Mouse (Mus musculus): Measurements from ENCODE around the gene Adamtsl3.

Adamtsl3 gene

DNA sequence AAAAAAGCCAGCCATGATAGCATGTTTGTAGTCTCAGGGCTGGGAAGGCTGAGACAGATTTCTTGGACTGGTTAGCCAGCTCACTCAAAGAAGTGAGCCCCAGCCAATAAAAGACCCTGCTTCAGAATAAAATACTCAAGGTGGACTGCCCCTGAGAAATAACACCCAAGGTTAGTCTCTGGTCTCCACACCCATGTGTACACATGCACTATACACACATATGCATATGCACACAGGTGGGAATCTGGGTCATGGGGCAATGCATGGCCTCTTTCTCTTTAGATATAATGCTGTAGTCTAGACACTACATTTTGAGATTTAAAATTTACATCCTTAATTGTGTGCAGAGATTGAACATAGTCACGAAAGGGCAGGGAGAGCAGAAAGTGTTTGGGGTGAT lies 88.8 kb downstream of the Adamtsl3 start:
- no peak for DNase-seq

DNA sequence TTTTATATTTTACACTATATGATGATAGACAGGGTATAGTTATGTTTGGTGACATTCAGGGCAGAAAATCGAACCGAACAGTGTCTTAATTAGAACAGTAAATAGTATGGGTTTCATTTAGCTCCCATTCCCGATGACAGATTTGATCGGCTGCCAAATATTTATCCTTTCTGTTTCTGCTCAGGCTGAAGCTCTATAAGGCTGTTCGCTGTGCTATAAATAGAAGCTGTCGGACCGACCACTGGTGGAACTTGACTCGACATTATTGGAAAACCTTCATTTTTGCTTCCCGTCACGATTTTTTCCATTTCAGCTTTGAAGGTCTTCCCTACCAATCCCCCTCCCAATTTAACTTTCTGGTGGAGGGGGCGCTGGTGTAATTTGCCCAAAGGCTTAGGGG lies 89.9 kb downstream of the Adamtsl3 start:
- DNase-seq = no peak

GRCm38 (mm10) chr7:82429447-82429846 lies 94.0 kb downstream of the Adamtsl3 start:
- no peak for DNase-seq

DNA sequence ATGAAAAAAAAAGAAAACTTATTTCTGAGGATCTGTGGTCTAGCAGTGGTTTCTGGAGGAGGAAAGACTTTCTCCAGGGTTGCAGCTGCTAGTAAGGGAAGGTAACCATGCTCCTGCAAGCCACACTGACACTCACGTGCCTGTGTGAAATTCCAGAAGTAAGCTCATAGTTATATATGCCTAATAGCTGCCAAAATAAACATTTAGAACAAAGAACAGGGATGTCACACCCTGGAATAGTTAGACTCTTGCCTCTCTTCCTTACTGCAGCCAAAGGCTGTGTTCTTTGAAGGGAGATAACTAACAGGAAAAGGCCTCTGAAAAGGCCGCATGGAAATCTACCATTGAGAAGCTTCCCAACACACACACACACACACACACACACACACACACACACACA lies 96.1 kb downstream of the Adamtsl3 start:
- DNase-seq = no peak

DNA sequence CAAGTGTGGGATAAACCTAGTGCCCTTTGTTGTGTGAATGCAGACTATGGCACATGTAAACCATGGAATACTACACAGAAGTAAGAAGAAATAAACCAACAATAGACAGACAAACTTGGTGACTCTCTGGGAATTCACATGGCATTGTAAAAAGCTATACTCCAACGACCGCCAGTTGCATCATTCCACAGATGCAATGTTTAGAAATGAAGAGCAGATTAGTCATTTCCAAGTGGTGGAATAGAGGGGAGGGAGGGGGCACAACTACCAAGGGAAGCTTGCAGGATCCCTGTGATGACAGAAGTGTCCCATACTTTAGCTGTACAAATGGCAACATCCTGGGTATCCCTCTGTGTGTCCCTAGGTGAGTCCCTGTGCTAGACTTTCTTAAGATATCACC lies 97.7 kb downstream of the Adamtsl3 start:
- no peak for DNase-seq

GRCm38 (mm10) chr7:82458376-82458775 lies 122.9 kb downstream of the Adamtsl3 start:
- DNase-seq = no peak

- DNase-seq = no peak
These were observed 127.5 kb downstream of the Adamtsl3 start for GRCm38 (mm10) chr7:82462921-82463523.

- no peak for DNase-seq
These were observed 128.9 kb downstream of the Adamtsl3 start for GRCm38 (mm10) chr7:82464364-82464763.

DNA sequence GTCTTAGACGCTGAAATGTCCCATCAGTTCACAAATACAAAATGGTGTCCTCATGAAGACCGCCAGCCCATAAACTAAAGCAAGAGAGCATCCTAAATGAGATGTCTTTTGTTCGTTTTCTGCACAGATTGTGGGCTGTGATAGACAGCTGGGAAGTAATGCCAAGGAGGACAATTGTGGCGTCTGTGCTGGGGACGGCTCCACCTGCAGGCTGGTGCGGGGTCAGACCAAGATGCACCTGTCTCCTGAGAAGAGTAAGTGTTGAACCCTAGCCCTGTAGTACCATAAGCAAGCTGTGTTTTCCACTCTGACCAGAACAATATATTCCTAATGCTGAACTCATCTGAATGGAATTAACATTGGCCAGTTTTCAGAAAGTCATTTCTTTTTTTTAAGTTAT lies 129.9 kb downstream of the Adamtsl3 start:
- DNase-seq = no peak

- DNase-seq = no peak
These were observed 141.1 kb downstream of the Adamtsl3 start for GRCm38 (mm10) chr7:82476441-82477221.

GRCm38 (mm10) chr7:82478461-82478860 lies 143.0 kb downstream of the Adamtsl3 start:
- no peak for DNase-seq

DNA sequence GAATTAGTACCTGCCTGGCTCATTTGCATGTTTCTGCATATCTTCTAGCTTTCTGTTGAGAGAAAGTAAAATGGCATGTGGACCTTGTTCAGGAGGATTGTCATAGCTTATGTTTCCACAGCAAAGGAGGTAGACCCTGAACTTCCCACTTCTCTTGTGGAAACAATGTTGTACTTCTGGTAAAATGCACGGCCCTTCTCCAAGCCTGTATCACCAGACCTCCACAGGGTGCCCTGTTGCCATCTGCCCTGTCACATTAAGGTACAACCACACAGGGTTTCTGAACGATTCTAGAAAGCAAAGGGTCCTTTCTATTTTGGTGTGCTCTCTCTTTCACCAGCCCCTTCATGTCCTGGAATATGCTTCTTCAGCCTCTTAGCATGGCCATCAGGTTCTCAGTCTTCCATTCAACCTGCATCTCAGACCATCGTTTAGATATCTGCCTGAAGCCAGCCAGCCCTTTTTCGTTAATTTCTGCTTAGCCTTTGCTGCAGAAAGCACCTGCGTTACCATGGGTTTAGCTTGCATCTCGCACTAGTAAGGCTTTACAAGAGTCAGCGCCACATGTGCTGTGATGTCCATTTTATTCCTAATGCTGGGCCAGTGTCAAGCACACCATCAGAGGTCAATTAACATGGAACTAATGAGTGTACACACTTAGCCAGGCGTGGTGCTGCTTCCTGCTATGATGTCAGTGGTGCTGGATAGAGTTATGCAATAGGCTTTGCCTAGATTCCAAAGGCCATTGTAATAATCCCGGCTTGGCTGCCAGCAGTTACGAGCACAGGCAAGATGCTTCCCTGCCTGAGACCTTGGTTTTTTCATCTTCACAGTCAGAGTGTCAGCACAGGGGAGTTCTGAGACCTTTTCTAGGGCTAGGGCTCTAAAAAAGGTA lies 143.6 kb downstream of the Adamtsl3 start:
- peak; percentile 36 for DNase-seq

- no peak for DNase-seq
These were observed 147.9 kb downstream of the Adamtsl3 start for GRCm38 (mm10) chr7:82483426-82483825.

DNA sequence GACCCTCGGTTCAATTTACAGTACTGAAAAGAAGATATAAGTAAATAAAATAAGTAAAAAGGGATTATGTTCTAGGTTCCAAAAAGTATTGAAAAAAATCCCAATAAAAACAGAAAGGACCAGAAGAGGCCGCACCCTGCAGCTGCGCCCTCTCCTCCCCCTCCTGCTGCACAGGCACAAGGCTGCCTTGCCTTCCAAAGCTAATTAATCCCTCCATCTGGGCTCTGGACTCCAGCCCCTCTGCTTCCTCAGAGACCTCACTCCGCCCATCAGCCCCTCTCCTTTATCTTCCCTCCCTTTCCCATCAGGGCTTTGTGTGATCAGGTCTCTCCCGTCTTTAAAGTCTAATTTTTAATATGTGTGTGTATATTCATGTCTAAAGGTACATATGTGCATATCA lies 149.3 kb downstream of the Adamtsl3 start:
- no peak for DNase-seq

DNA sequence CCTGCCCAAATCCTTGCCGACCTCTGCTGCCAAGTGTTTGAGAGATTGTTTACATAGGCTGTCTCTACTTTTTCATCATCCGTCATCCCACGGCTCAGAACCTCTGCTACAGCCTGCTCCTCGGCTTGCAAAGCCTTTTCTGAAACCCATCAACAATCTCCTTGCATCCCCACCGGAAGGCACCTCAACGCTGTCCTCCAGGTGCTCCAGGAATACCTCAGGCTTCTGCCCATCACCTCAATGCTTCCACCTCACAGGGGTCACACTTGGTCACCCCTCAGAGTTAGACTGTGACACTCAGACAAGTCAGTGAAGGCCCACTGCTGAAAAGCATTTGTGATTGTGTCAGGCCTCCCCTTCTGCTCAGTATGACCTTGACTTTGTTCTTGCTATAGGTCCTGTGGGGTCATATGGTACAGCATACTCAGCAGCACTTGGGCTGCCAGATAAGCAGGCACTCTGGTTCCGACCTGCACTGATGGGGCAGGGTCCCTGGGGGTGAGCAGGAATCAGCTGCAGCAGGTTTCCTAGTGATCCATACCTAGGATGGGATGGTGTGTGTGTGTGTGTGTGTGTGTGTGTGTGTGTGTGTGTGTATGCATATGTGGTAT lies 150.0 kb downstream of the Adamtsl3 start:
- DNase-seq = no peak

DNA sequence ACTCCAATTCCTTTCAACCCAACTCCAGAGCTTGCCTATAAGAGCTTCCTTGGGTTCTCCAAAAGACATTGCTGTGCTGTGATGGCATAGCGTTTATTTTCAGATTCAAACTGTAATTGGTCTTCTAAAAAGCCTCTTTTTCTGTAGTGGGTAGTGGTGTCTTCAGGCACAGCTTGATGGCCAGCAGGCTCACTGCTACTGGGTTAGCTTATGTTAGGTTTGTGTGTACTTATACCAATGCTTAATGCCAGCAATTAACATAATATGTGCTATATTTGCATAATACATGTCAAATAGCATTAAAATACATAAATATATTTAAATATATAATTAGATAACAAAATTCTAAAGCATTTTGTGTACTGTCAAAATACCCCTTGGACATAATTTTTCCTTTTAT lies 155.5 kb downstream of the Adamtsl3 start:
- no peak for DNase-seq

DNA sequence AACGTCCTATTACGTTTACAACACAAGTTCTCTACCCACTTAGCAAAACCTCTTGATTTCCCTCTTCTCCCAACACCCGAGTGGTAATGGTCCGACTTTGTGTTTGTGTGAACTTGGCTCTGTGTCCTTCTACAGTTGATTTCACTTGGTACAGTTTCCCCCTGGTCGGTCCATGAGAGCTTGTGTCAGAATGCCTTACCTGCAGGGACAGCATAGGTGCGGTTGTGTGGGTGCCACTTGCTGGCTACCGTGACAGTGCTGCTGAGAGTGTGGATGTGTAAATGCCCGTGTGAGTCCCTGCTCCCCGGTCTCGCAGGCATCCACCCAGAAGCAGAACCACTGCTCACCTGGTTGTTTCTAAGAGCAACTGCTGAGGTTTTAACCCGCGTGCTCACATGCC lies 157.4 kb downstream of the Adamtsl3 start:
- DNase-seq = no peak

DNA sequence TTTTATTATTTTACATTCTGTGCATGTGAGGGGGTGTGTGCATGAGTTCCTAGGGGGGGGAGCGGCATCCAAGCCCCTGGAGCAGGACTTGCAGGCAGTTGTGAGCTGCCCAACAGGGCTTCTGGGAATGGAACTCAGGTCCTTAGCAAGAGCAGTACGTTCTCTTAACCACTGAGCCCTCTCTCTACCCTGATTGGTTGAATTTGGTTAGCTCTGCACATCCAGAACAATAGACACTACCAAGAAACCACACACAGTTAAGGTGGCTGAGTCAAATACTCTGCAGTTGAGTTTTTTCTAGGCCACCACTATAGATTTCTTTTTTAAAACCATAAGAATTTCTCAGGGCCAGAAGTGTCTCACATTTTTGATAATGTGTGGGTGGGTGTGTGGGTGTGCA lies 158.7 kb downstream of the Adamtsl3 start:
- DNase-seq = no peak

DNA sequence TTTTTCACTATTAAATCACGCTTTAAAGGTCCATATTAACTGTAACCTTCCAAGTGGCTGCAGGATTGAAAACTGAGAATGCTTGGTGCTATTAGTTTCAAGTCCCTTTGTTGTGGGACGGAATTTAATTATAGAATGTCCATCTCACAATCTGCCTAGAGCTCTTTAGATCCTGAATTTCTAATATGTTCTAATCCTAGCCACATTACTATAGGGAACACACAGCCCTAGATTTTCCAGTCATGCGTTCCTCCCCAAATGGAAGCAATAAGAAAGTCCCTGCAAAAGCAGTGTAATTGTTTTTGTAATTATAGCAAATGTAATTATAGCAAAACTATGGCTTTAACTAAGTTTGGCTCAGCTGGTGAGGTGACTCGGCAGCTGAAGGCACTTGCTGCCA lies 161.6 kb downstream of the Adamtsl3 start:
- no peak for DNase-seq

DNA sequence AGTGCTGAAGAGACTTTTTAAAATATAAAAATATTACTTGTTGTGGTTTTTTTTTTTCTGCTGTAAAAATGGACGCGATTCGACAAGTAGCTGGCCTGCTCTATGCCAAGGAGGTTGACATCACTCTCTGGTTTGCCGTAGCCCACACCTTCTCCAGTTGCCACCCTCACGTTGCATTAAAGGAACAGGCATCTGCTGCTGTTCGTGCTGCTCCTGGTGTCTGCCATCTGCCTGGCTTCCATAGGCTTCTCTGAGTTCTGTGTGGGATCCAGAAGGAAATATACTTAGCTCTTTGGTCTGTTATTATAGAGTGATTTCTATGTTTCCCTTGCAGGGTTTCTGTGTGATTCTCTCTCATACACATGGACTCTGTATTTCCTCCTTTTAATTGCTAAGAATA lies 165.8 kb downstream of the Adamtsl3 start:
- no peak for DNase-seq

DNA sequence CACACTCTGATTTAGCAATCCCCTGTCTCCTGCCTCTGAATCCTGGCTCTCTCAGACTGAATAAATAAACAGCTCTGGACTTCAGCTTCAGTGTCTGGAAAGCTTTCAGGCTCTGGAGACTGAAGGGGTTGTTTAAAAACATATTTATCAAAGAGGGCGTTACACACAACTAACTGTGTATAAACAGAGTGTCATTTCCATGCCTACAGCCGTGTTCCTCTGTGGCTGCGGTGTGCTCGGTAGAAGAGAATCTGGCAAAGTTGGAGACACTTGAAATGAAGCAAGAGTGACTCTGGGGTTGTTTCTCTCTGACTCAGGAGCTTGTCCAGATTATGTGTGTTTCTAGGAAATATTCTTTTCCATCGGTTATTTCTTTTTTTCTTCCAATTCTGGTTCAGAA lies 167.0 kb downstream of the Adamtsl3 start:
- no peak for DNase-seq

- peak; percentile 21 for DNase-seq
These were observed 168.6 kb downstream of the Adamtsl3 start for GRCm38 (mm10) chr7:82504101-82504500.

DNA sequence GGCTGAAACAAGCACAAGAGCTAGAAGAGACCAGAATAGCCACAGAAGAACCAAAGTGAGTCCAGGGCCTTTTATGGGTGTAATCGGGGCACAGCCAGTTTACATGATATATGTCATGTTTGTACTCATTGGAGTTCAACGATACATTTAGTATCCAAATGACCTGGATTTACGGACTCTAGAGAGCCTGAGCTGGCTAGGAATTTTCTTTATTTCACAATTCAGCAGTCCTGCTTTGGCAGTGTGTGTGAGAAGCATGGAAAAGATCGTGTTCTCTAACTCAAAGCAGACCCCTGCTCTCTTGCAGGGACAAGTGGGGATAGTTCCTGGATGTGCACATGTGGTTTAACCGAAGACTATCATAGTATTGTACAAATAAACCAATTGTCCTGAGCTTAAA lies 195.1 kb downstream of the Adamtsl3 start:
- no peak for DNase-seq
